Mouse (Mus musculus) heart, embryonic 14.5 days (tissue): ENCODE measurements around the gene Btbd11. TPM values are rescaled to one million over a fixed set of nuclear protein-coding genes. Genes with fewer than 3 reads are reported as not detected.

Experiments
- ATAC-seq: fragments of 200-750 bp; cut with Nextera tagmentation; 2 replicates; pipeline ENCODE4 v1.8.0; 2017; ENCODE audit warnings: low read depth, moderate TSS enrichment; ENCODE audit not compliant: insufficient number of reproducible peaks, insufficient read depth, low FRiP score
- H3K27ac ChIP-seq, 2 experiments: fragments of 200-500 bp in 1 of 2; fragments of 300-500 bp in 1 of 2; sonication (generic) in 1 of 2; replicated peaks in 1 of 2; 2 replicates each; pipeline ENCODE4 v1.5.1; 2012 to 2014; ENCODE audit warnings: low read depth in 2 of 2, low read length in 2 of 2, control low read depth in 1 of 2, mild to moderate bottlenecking in 1 of 2, mixed read lengths in 1 of 2; ENCODE audit not compliant: control insufficient read depth in 1 of 2, insufficient read depth in 1 of 2
- H3K27me3 ChIP-seq: fragments of 300-500 bp; sonication (generic); 2 replicates; pipeline ENCODE4 v1.6.1; 2014; ENCODE audit warnings: mild to moderate bottlenecking, low read length, control low read depth; ENCODE audit not compliant: control insufficient read depth, insufficient read depth
- H3K36me3 ChIP-seq: fragments of 300-500 bp; sonication (generic); 2 replicates; pipeline ENCODE4 v1.6.1; 2014; ENCODE audit warnings: mild to moderate bottlenecking, control low read depth, low read length, mixed read lengths; ENCODE audit not compliant: control insufficient read depth, insufficient read depth
- H3K4me1 ChIP-seq, 2 experiments: fragments of 200-500 bp in 1 of 2; fragments of 300-500 bp in 1 of 2; sonication (generic) in 1 of 2; 2 replicates each; pipeline ENCODE4 v1.6.1; 2012 to 2014; ENCODE audit warnings: low read length in 2 of 2, control low read depth in 1 of 2, mixed read lengths in 1 of 2; ENCODE audit not compliant: control insufficient read depth in 2 of 2, insufficient read depth in 2 of 2
- H3K4me2 ChIP-seq: fragments of 300-500 bp; sonication (generic); 2 replicates; pipeline ENCODE4 v1.6.1; 2014; ENCODE audit warnings: mild to moderate bottlenecking, low read length
- H3K4me3 ChIP-seq, 2 experiments: fragments of 200-500 bp in 1 of 2; fragments of 300-500 bp in 1 of 2; sonication (generic) in 1 of 2; 2 replicates each; pipeline ENCODE4 v1.5.1; 2012 to 2014; ENCODE audit warnings: low read length in 2 of 2, mild to moderate bottlenecking in 2 of 2, control low read depth in 1 of 2, low read depth in 1 of 2, moderate library complexity in 1 of 2; ENCODE audit not compliant: control insufficient read depth in 1 of 2, insufficient read depth in 1 of 2
- H3K9ac ChIP-seq: fragments of 300-500 bp; sonication (generic); 2 replicates; pipeline ENCODE4 v1.6.1; 2014; ENCODE audit warnings: mild to moderate bottlenecking, low read length
- H3K9me3 ChIP-seq: fragments of 300-500 bp; sonication (generic); 2 replicates; pipeline ENCODE4 v1.6.1; 2016; ENCODE audit warnings: low read length, control low read depth; ENCODE audit not compliant: control insufficient read depth
- WGBS: fragments of 180-500 bp; shearing (Covaris S2); extraction: QIAGEN DNeasy Blood & Tissue Kit; methylation state at CpG from one replicate; pipeline ENCODE4 v1.1.7; 2014; 5-methylcytosine and 5-hydroxymethylcytosine counted together
- polyA plus RNA-seq: library from polyadenylated mRNA; unstranded; fragments of >200 nt; fragmentation: Nextera tagmentation; extraction: Ambion mirVana; gene quantifications from 2 replicates; pipeline ENCODE4 v1.2.1, GENCODE M21; 2014

Btbd11 gene
- polyA plus RNA-seq, 1 experiment from 2014 or later: 0.73 TPM

- ATAC-seq: no peak
- H3K4me1 ChIP-seq: no peaks in the 10 kb centered on the region
- H3K9ac ChIP-seq: no peak overlapping the region
- H3K27ac ChIP-seq: no peak overlapping the region
- H3K9me3 ChIP-seq: no peaks in the 10 kb centered on the region
- no peaks in the 10 kb centered on the region for H3K27me3 ChIP-seq
- no peak overlapping the region for H3K4me2 ChIP-seq
- 80% methylated on average over 13 of the region's 13 CpGs for WGBS
- H3K36me3 ChIP-seq: no peaks in the 10 kb centered on the region
- no peak overlapping the region for H3K4me3 ChIP-seq
Observed at GRCm38 (mm10) chr10:85578571-85579465, 192.2 kb downstream of the Btbd11 start.

GRCm38 (mm10) chr10:85587758-85588157 is 201.1 kb downstream of the Btbd11 start:
- ATAC-seq: no peak
- no peak overlapping the region for H3K4me3 ChIP-seq
- no peak overlapping the region for H3K27ac ChIP-seq
- H3K9ac ChIP-seq: no peak overlapping the region
- no peaks in the 10 kb centered on the region for H3K9me3 ChIP-seq
- no peaks in the 10 kb centered on the region; a peak in 2 of 4 replicates for H3K4me1 ChIP-seq
- 72% methylated on average over 3 of the region's 3 CpGs for WGBS
- no peaks in the 10 kb centered on the region for H3K27me3 ChIP-seq
- H3K4me2 ChIP-seq: no peak overlapping the region
- no peaks in the 10 kb centered on the region for H3K36me3 ChIP-seq

DNA sequence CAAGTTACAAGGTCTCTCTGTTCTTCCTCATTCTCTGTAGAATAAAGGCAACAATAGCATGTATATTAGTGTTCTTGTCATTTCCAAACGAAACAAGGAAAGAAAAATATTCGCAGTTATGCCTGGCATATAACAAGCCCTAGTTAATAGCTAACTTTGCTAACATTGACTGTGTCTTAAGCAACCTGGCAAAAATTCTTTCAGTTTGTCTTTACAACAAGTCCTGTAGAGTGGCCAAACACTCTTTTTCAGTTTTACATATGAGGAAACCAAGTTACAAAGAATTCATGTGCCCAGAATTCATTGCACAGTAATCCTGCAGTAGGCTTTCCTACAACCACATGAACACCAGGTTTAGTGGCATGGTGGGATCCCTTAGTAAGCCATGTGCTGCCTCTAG is 203.4 kb downstream of the Btbd11 start:
- no peak overlapping the region for H3K9ac ChIP-seq
- no peaks in the 10 kb centered on the region for H3K9me3 ChIP-seq
- 86% methylated on average over 2 of the region's 2 CpGs for WGBS
- no peaks in the 10 kb centered on the region for H3K27me3 ChIP-seq
- H3K4me3 ChIP-seq: no peak overlapping the region
- no peaks in the 10 kb centered on the region for H3K36me3 ChIP-seq
- H3K4me2 ChIP-seq: no peak overlapping the region
- no peak for ATAC-seq
- no peaks in the 10 kb centered on the region; a peak in 1 of 4 replicates for H3K4me1 ChIP-seq
- no peak overlapping the region for H3K27ac ChIP-seq

- H3K36me3 ChIP-seq: no peaks in the 10 kb centered on the region
- WGBS: 78% methylated on average over 2 of the region's 2 CpGs
- no peak overlapping the region for H3K27ac ChIP-seq
- no peaks in the 10 kb centered on the region for H3K27me3 ChIP-seq
- H3K4me3 ChIP-seq: no peak overlapping the region
- ATAC-seq: no peak
- no peak overlapping the region for H3K9ac ChIP-seq
- H3K9me3 ChIP-seq: no peaks in the 10 kb centered on the region
- no peaks in the 10 kb centered on the region for H3K4me1 ChIP-seq
- H3K4me2 ChIP-seq: no peak overlapping the region
Observed at GRCm38 (mm10) chr10:85591296-85591695, 204.7 kb downstream of the Btbd11 start.

DNA sequence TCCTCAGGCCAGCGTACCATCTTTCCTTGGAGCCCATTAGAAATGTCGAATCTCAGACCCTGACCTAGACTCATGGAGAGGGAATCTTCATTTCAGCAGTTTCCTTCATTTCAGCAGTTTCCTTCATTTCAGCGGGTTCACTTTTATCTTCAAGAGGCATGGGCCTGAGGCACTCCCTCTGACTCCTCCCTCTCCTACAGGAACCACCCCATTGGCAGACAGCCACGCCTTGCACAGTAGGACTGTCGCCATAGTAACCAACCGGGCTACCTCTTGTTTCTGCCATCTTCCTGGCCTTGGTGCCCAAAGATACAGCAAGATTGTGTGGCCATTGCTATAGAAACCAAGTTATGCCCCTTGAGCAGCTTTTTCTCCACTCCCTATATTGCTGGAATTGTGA is 205.4 kb downstream of the Btbd11 start:
- no peak for ATAC-seq
- Histone ChIP-seq H3K4me2 (no peak overlapping the region), H3K9ac (no peak overlapping the region), H3K36me3 (no peaks in the 10 kb centered on the region), H3K27me3 (no peaks in the 10 kb centered on the region), H3K4me3 (no peak overlapping the region), H3K9me3 (no peaks in the 10 kb centered on the region), H3K27ac (no peak overlapping the region), H3K4me1 (no peaks in the 10 kb centered on the region)
- 40% methylated on average over 6 of the region's 6 CpGs for WGBS

GRCm38 (mm10) chr10:85596301-85596700 is 209.7 kb downstream of the Btbd11 start:
- Histone ChIP-seq H3K4me1 (peaks cover 0 to 5% of the 10 kb centered on the region in 2 experiments; a peak in 2 of 4 replicates), H3K27me3 (peaks cover 16% of the 10 kb centered on the region; the same call in 1 of the 2 replicates), H3K9ac (no peak overlapping the region), H3K4me2 (no peak overlapping the region), H3K4me3 (no peak overlapping the region), H3K27ac (no peak overlapping the region), H3K9me3 (no peaks in the 10 kb centered on the region), H3K36me3 (no peaks in the 10 kb centered on the region)
- no peak for ATAC-seq
- 70% methylated on average over 5 of the region's 5 CpGs for WGBS

DNA sequence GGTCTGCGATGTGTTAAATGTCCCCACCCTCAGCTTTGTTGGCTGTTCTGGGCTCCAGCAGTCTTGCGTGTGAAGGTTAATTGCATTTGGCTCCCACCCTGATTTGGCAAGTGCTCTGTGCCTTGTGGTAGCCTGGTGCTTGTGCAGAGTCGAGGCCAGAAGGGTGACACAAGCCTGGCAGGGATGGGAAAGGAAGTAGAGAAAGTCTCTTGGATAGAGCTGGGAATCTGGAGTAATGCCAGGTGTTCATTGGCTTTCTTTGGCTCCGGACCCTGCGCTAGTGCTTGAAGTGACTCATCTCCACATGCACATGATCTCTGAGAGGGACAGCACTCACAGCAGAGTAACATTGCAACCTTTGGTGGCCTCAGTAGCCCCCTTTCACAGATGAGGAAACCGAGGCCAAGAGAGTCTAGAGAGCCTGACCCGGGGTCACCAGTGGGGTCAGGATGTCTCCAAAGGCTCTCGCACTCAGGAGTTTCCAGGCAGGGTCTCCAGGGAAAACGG is 211.5 kb downstream of the Btbd11 start:
- peak overlapping the region; percentile 73 for H3K4me2 ChIP-seq

More for the DNA sequence above, 211.5 kb downstream of the Btbd11 start:
- Histone ChIP-seq H3K27ac (no peak overlapping the region), H3K4me3 (peak overlapping the region; percentile 40 to 41), H3K4me1 (peaks cover 0 to 5% of the 10 kb centered on the region in 2 experiments; a peak in 2 of 4 replicates), H3K36me3 (no peaks in the 10 kb centered on the region), H3K27me3 (peaks cover 16% of the 10 kb centered on the region; the same call in 1 of the 2 replicates), H3K9me3 (no peaks in the 10 kb centered on the region), H3K9ac (peak overlapping the region; percentile 48; the same call in 1 of the 2 replicates)
- WGBS: 25% methylated on average over 9 of the region's 9 CpGs
- peak; percentile 42 for ATAC-seq
